Mouse (Mus musculus): ENCODE data around the gene Gpatch1.
A peak's percentile ranks its signal among the peaks of the same experiment; 100 is the strongest.

Gpatch1 gene

GRCm38 (mm10) chr7:35234361-35235245 is 83.6 kb downstream of the Gpatch1 start:
- DNase-seq: peak; percentile 99

- no peak for DNase-seq
Measured at GRCm38 (mm10) chr7:35233861-35234260, 84.4 kb downstream of the Gpatch1 start.

- no peak for DNase-seq
Measured at GRCm38 (mm10) chr7:35232796-35233455, 85.3 kb downstream of the Gpatch1 start.

GRCm38 (mm10) chr7:35230333-35230732 is 87.9 kb downstream of the Gpatch1 start:
- DNase-seq: no peak

Measured in lung, postnatal 36 days (tissue).